Mouse (Mus musculus): ENCODE results near the gene Eif4e.

DNA sequence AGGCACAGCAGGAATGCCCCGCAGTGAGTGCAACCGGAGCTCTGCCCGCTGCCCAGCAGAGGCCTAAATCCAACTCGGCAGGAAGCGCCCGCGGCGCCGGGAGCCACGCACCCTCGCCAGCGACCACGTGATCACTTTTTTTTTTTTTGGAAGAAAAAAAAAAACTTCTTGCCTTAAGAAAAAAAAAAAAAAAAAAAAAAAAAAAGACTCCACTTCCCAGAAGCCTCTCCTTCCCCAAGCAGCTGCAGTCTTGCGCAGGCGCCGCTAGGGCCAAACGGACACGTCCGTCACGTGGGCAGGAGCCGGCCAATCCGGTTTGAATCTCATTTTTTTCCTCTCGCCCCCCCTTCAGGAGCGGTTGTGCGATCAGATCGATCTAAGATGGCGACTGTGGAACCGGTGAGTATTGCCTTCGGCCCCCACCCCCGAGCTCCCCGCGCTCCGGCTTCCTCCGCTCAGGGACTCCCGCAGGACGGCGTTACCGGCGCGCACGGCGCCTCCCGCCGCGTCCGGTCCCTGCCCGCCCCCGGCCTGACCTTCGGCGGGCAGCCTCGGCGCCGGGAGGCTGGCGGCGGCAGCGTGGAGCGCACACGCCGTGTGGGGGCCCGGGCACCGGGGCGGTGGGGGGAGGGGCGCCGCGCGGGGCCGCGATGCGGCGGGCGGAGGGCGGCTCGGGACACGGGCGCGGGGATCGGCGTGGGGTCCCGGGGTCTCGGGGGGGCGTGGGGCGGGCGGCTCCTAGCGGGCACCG is 1.1 kb downstream of the Eif4e start:
- no peak for TF ChIP-seq GATA1 (IDR thresholded peaks at IDR 0.05; ENCODE audit: borderline replicate concordance, low read length)
- TF ChIP-seq FLI1 (IDR thresholded peaks at IDR 0.05; ENCODE audit: low read length) = no peak
